Mouse (Mus musculus) MEL-GATA-1-ER (cell line): ENCODE data around the gene Tyw1.

Experiments used
- DNase-seq: peaks from one replicate; pipeline ENCODE4 v3.0.0-alpha.2; 2012; ENCODE audit warnings: low read depth; ENCODE audit errors: extremely low read depth

Gene Tyw1

DNA sequence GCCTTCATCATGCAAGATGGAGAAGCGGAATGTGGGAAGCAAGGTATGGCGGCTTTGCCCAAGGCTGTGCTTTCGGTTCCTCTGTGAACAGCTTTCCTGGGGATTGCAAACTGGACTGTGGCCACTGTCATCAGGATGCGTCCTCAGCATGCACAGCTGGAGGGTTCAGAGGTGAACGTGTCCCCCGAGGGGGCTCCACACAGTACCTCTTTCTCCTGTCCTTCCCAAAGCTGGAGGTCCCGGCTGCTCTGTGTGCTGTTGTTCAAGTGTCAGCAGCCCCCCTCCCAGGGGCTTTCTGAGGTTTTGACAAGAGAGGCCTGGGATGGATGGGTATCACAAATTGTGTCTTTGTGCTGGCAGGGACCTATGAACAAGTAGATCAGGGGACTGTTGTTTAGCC lies 131.0 kb downstream of the Tyw1 start:
- no peak for DNase-seq
